Mouse (Mus musculus) kidney, adult 2 months (tissue): ENCODE measurements at regions not wholly inside any gene's neighbourhood (a gene's known extent, or its start where the extent isn't known, plus 50 kb on each side); places are given as distances from the start of the nearest gene placed in this dataset.

Experiments used
- CTCF ChIP-seq: fragments of 200-500 bp; conservative IDR thresholded peaks from 2 replicates; pipeline ENCODE4 v1.5.1; 2011; ENCODE audit warnings: low read depth, mild to moderate bottlenecking, control low read depth, low read length, moderate library complexity, mixed read lengths; ENCODE audit not compliant: insufficient read depth, insufficient read length
- POLR2A ChIP-seq: fragments of 200-500 bp; IDR thresholded peaks from one replicate; pipeline ENCODE4 v1.6.1; 2011; ENCODE audit warnings: low read depth, low read length, control low read depth

- TF ChIP-seq POLR2A (no peak), CTCF (no peak)
Observed at GRCm38 (mm10) chr5:54610957-54611356, 612.7 kb downstream of the Stim2 start.
